Mouse (Mus musculus) heart, adult 18-20 months (tissue): ENCODE results near the gene Ppp2r5c. TPM values are rescaled to one million over a fixed set of nuclear protein-coding genes. Genes with fewer than 3 reads are reported as not detected.
A peak's percentile ranks its signal among the peaks of the same experiment; 100 is the strongest.

Experiments used
- DNase-seq, 2 experiments: peaks; one replicate each; pipeline ENCODE4 v3.0.0; 2021 to 2022; ENCODE audit warnings: mixed read lengths in 1 of 2
- total RNA-seq, 2 experiments: library from RNA; stranded (reverse); gene quantifications; 2 replicates each; pipeline ENCODE4 v1.2.3; 2021

Gene Ppp2r5c
- total RNA-seq, 2 experiments from 2014 or later: 91.7 to 91.9 TPM

GRCm38 (mm10) chr12:110511201-110511600 is 64.3 kb downstream of the Ppp2r5c start:
- no peak for DNase-seq

DNA sequence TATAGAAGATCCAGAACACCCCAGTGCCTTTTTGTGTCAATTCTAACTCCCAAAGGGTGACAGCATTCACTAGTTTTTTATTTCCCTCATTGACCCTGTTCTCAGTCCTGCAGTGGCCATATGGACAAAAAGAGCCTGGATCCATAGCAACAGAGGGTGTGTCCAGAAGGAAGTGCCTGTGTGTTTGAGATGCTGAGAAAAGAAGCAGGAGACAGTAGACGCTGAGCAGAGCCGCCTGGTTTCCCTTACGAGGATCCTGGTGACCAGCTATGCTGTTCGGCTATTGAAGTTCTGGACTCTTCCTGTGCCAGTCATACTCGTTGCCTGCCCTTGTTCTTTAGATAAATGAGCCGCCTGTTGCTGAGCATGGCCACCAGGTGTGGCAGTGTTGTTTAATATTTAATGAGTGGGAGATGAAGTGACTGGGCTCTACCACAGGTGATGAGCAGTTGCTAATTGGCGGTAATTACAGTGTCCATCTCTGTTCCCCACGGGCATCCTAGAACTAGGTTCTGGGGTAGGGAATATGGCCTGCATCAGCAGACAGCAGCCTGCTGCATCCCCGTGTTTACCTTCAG is 65.0 kb downstream of the Ppp2r5c start:
- no peak for DNase-seq

DNA sequence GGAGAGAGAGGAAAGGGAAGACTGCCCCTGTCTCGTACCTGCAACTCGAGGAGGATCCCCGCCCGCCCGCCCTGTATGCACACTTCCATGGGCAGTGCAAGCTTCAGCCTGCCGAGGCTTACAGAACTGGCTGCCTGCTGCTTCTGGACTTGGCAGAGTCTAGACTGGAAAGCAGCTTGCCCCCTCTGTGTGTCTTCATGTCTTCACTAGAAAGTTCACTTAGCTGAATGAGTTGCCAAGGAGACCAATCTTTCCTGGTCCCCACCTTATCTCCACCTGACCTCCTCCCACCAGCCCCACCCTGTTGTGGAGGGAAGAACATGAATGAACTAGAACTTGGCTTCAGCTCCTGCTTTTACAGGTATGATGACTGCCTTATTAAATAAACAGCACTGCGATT is 66.0 kb downstream of the Ppp2r5c start:
- no peak for DNase-seq

DNA sequence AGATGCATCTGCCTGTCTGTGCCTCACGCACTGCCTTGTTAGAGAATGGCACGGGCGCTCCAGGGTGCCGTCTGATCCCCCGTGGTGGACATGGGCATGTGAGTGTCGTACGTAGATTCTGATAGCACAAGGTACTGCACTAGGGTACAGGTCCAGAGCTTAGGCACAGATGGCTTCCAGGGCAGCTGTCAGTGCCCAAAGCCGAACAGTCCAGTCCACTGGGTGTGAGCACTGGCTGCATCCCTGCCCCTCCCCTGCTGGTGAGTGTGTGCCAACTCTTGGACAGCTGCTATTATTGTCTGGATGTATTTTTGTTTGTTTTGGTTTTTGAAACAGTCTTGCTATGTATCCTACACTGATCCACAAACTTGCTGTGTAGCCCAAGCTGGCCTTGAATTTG is 68.8 kb downstream of the Ppp2r5c start:
- peak in 1 of 2 experiments; percentile 55 for DNase-seq

DNA sequence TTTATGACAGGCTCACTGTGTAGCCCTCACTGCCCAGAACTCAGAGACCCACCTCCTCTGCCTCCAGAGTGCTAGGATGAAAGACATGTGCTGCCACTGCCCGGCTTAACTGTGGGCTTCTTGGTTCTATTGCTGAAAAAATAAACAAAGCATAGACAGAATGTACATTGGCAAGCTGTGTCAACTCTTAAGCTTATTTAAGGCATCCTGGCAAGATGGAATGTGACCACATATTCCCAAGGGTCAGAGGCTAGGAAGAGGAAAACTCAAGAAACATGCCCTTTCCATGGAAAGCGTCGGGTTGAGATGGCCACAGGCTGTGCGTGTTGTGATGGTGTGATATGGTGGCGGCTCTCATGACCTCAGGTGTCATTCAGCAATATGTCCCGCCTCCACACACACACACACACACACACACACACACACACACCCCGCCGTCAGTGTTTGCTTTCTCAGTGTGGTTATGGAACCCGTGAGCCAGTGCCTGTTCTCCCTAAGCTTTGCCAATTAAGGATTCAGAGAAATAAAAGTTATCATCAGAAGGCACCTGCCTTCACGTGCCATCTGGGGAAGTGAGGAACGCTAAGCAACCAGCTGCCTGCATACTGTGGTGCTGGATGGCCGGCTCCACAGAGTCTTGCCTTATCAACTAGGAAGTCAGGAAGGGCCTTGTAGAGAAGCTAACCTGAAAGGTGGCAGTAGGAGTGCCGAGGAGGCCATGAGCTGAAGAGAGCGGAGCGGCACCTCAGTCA is 73.5 kb downstream of the Ppp2r5c start:
- no peak for DNase-seq

DNA sequence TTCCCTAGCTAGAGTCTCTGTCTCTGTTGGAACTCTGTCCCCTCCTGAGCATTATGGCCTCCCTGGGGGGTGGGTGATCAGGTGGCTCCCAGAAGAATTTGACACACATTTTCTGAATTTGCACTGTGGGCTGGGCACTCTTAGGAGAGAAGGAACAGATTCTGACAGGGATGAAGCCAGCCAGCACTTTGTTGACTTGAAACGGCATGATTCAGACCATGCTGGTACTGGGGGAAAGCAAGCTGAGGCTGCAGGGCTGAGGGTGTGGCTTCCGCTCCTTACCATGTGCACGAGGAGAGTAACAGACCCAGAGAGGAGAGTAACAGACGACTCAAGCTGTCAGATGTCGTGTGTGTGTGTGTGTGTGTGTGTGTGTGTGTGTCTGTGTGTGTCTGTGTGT is 76.6 kb downstream of the Ppp2r5c start:
- no peak for DNase-seq

GRCm38 (mm10) chr12:110532711-110533110 is 85.8 kb downstream of the Ppp2r5c start:
- no peak for DNase-seq

- DNase-seq: no peak
These were observed 86.2 kb downstream of the Ppp2r5c start for GRCm38 (mm10) chr12:110533151-110533550.

DNA sequence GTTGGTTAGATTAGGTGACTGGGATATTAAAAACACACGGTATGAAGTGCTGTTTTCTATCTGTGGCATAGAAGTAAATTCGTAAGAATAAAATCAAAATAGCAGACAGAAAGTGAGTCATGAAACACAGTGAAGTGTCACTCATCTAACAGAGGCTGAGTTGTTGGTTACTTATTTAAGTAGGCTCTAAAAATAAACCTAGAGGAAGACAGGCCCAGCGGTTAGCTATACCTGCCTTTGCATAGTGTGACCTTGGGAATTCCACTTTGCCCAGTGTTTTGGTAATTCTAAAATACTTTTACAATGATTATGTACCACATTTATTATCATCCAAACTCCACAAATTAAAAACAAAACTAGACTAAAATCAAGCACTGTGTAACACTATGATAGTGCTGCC is 86.9 kb downstream of the Ppp2r5c start:
- DNase-seq: no peak

- DNase-seq: no peak
These were observed 88.4 kb downstream of the Ppp2r5c start for GRCm38 (mm10) chr12:110535361-110535760.

DNA sequence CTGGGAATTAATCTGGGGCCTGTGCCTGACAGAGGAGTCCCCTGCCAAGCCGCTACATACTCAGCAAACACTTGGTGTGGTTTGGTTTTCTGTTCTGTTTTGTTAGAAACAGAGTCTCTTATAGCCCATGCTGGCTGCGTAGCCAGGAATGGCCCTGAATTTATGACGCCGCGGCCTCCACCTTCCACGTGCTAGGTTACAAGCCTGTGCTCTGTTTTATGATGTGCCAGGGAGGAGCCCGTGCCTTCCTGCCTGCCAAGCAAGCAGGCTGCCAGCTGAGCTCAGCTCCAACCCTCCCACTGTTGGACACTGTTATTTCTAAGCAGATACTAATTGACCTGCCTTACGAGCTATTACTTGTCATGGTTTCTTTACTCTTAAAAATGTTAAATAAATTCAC is 90.8 kb downstream of the Ppp2r5c start:
- DNase-seq: peak; percentile 55 to 63

DNA sequence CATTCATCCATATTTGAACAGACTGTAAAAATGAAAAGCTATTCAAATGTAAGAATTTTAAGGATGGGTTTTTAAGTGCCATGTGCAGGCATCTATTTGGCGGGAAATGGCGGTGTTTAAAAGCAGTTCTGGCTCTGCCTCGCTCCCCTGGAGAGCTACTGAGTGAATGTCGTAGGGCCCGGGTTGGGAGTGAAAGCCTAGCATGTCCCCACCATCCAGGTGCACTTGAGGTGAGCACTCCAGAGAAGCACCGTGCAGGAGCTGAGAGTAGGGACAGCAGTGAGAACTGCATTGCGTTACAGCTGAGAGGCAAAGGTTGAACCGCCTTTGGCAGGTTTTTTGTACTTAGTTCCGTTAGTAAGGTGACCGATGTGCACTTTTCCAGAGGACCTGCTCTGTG is 92.4 kb downstream of the Ppp2r5c start:
- DNase-seq: no peak

GRCm38 (mm10) chr12:110539798-110540197 is 92.9 kb downstream of the Ppp2r5c start:
- DNase-seq: no peak

- no peak for DNase-seq
These were observed 93.4 kb downstream of the Ppp2r5c start for GRCm38 (mm10) chr12:110540273-110540672.

GRCm38 (mm10) chr12:110541001-110541400 is 94.1 kb downstream of the Ppp2r5c start:
- no peak for DNase-seq

GRCm38 (mm10) chr12:110541528-110541927 is 94.6 kb downstream of the Ppp2r5c start:
- DNase-seq: no peak

DNA sequence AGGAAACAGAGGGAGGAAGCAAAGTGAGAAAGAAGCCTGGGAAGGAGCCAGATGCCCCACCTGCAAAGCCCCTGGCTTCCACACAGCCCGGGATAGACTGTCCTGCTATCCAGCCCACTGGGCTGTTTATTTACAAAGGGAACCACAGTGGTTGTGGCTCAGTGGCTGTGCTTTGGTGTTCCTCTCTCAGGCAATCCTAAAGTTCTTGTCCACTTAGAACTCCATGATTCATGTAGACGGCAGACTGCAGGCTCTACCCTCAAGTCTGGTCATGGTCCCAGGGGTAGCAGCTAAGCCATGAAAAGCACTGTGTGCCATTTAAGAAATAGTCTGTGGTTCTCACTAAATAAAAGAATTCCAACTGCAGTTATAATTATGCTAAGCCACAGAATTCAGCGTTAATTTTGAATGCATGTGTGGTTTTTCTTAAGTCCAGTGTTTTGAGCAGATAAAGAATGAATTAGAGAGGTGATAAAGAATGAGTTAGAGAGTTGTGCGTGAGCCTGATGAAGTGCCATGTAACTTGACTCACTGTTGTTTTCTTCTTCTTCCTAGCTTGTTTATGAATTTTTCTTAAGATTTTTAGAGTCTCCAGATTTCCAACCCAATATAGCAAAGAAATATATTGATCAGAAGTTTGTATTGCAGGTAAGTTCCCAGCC is 98.3 kb downstream of the Ppp2r5c start:
- no peak for DNase-seq

DNA sequence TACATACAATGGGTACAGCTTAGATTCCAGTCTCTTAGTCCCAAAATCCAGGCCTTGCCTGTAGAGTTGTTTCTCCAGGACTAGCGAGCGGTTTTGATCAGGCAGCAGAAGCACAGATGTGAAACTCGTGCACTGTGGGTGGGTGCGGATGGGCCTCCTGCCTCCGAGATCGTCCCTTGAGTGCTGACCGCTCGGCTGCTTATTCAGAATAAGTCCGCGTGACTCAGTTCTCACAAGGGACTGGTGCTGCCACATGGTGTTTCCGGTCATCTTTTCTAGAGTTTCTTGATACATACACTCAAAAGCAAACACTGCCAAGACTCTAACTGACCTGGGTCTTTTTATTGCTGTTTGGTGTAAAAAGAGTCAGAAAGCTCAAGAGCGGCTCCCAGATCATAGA is 100.7 kb downstream of the Ppp2r5c start:
- peak in 1 of 2 experiments; percentile 23 for DNase-seq

DNA sequence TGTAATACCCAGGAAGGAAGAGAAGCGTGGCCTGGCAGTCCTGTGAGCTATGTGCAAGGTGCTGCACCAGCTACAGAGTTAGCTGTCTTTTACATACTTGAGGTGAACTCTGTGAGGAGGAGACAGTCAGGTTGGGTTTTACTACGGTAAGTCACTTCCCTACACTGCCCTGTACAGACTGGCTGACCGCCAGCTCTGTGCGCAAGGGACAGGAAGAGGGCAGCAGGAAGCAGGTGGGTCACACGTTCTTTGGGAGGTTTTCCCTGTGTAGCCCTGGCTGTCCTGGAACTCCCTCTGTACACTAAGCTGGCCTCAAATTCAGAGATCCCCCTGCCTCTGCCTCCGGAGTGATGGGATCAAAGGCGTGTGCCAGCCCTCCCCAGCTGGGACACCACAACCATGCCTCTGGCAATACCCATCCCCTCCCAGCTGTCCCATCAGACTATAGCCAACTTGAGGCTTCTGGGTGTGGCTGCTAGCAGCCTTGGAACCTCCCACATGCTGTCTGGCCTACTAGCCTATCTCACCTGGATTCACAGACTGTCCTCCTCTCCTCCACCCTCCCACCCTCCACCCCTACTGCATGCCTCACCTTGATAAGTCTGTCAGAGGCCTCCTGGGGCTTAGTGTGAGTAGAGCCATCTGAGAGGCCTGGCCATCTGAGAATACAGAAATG is 102.7 kb downstream of the Ppp2r5c start:
- no peak for DNase-seq

DNA sequence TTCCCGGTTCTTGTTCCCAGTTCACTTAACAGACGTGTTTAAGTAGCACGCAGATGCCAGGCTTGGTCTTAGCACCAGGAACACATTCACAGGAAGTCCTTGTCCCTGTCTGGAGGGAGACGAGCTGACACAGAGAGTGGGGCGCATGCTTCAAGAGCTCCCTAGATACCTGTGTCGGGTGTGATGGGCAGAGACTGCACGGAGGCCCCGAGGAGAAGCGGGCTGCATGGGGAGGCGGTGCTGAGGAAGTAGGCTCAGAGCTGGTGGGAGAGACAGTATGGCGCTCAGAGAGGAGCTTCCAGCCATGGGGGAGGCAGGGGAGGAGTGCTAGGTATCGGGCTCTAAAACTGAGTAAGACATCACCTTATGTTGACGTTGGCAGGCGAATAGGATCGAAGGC is 103.4 kb downstream of the Ppp2r5c start:
- DNase-seq: no peak

DNA sequence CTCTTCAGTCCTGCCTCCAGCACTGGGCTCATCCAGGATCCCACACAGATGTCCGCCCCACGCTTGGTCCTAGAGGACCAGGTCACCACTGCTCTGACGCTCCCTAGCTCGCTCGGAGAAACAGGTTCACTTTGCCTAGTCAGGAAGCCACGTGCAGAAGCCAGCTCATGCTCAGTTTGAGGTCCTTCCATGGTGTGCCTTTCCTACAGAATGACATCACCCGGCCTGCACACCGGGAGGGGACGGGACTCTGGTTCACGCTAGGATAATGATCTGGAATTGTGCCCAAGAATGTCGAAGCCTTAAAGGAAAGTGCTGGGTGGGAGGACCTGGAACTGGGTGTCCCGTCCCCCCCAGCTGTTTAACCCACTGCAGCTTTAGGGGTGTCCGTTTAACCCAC is 105.2 kb downstream of the Ppp2r5c start:
- DNase-seq: no peak

GRCm38 (mm10) chr12:110553362-110553761 is 106.4 kb downstream of the Ppp2r5c start:
- no peak for DNase-seq
